Mouse (Mus musculus): ENCODE data around the gene Arl8a.

GRCm38 (mm10) chr1:135204196-135205126, 57.8 kb downstream of the Arl8a start:
- TF ChIP-seq USF1 (IDR thresholded peaks at IDR 0.05; ENCODE audit: low read depth) = no peak
- no peak for TF ChIP-seq CTCF (IDR thresholded peaks at IDR 0.05; ENCODE audit: control insufficient read depth, insufficient read depth, insufficient read length)
